Mouse (Mus musculus) brain, embryonic 14.5 days (tissue): ENCODE results near the gene D130043K22Rik.

Experiments used
- CTCF ChIP-seq: fragments of 200-500 bp; IDR thresholded peaks from 2 replicates; pipeline ENCODE4 v1.5.1; 2012; ENCODE audit warnings: inconsistent platforms, mild to moderate bottlenecking, moderate library complexity, borderline replicate concordance; ENCODE audit not compliant: insufficient read depth, insufficient read length; ENCODE audit errors: extremely low read depth
- POLR2A ChIP-seq: fragments of 200-500 bp; IDR thresholded peaks from 2 replicates; pipeline ENCODE4 v1.6.1; 2012; ENCODE audit warnings: mild to moderate bottlenecking, inconsistent platforms, borderline replicate concordance; ENCODE audit not compliant: poor library complexity, insufficient read depth, insufficient read length, severe bottlenecking; ENCODE audit errors: extremely low read depth

GRCm38 (mm10) chr13:24903412-24903811 is 58.5 kb downstream of the D130043K22Rik start:
- TF ChIP-seq CTCF (no peak), POLR2A (no peak)
